Comparison of ENCODE assay signal across 8 mouse cellular contexts in genomic region chr11:94989562-94990017, GRCm38 (mm10). TPM values are rescaled to one million over a fixed set of nuclear protein-coding genes. Genes with fewer than 3 reads are reported as not detected.
A peak's percentile ranks its signal among the peaks of the same experiment; 100 is the strongest.
DNase-seq lines count a peak whose midpoint lies in the region; ATAC-seq lines count a peak whose summit lies in the region.

No protein-coding gene starts in this region.

- H3K4me1 ChIP-seq in intestine, embryonic 14.5 days (replicated peaks; ENCODE audit: control insufficient read depth, insufficient read depth, low read length) = peaks cover 44% of the 10 kb centered on the region

- no peaks in the 10 kb centered on the region for H3K27me3 ChIP-seq in intestine, embryonic 14.5 days (replicated peaks; ENCODE audit: control insufficient read depth, insufficient read depth, low read length)

- intact Hi-C loops in left cerebral cortex, postnatal 36 days (cut with DNase I) = loop anchor here (1.0 to 5.0 kb wide), 2 partner anchors 10 to 53 kb away; partner anchors contain the start of gene Pdk2

- H3K9ac ChIP-seq in intestine, embryonic 14.5 days (ENCODE audit: low read length) = peak overlapping the region; percentile 86

- under 1% methylated on average over 12 of the region's 12 CpGs for WGBS in intestine, embryonic 14.5 days

- peak overlapping the region; percentile 98 for H3K4me2 ChIP-seq in intestine, embryonic 14.5 days (ENCODE audit: low read length)

- H3K4me3 ChIP-seq in intestine, embryonic 14.5 days (ENCODE audit: low read depth, low read length) = peak overlapping the region; percentile 88

- peak; percentile 58 for ATAC-seq in intestine, embryonic 14.5 days (replicated peaks; ENCODE audit: low FRiP score, low TSS enrichment, low read depth)

- 0 out of 2 replicates have a peak, but pooled peaks cover 4% of the 10 kb centered on the region for H3K36me3 ChIP-seq in intestine, embryonic 14.5 days (ENCODE audit: control insufficient read depth, insufficient read depth, low read length)

- DNase-seq in ovary, adult 18-20 months (ENCODE audit: low spot score) = peak; percentile 76
- DNase-seq in ovary, postnatal 14 days (ENCODE audit: low spot score) = no peak
- peak; percentile 95 for DNase-seq in embryo, embryonic 11 days
- peak; percentile 86 for DNase-seq in gastrocnemius, postnatal 25 days
- peak; percentile 89 for DNase-seq in intestine, embryonic 14.5 days (ENCODE audit: low spot score)
- DNase-seq in left cerebral cortex, postnatal 36 days (ENCODE audit: low spot score in 2 of 2) = peak; percentile 81 to 82
- peak; percentile 93 for DNase-seq in mesoderm, embryonic 11.5 days (ENCODE audit: low read depth, low spot score)
- DNase-seq in right cerebral cortex, postnatal 4 days = peak; percentile 70

- H3K9me3 ChIP-seq in intestine, embryonic 14.5 days (ENCODE audit: control insufficient read depth, low read length) = no peaks in the 10 kb centered on the region

- H3K27ac ChIP-seq in intestine, embryonic 14.5 days (ENCODE audit: low read depth) = peak overlapping the region; percentile 81

RNA-seq across cellular contexts. Expression of gene Ppp1r9b, which starts 1.2 kb away (rescaled TPM):
- 10 to 100 TPM; 21.8 to 30.0 TPM for total RNA-seq in gastrocnemius, postnatal 25 days (2021)
- 11.9 and 12.2 TPM in 2 replicates for polyA plus RNA-seq in intestine, embryonic 14.5 days (2014; fragmentation: Nextera tagmentation; extraction: Ambion mirVana)
- 100 to 1,000 TPM; 700 to 743 TPM for total RNA-seq in left cerebral cortex, postnatal 36 days (2021)

RNA-seq across cellular contexts. Expression of gene Sgca, which starts 13.5 kb away (rescaled TPM):
- 100 to 1,000 TPM; 255 to 276 TPM for total RNA-seq in gastrocnemius, postnatal 25 days (2021)
- polyA plus RNA-seq in intestine, embryonic 14.5 days (2014; fragmentation: Nextera tagmentation; extraction: Ambion mirVana) = 0.22 TPM in 1 of 2 replicates, not detected in the other
- total RNA-seq in left cerebral cortex, postnatal 36 days (2021) = under 1 TPM; 0.50 to 0.69 TPM

RNA-seq across cellular contexts. Expression of gene Samd14, which starts 20.1 kb away (rescaled TPM):
- total RNA-seq in gastrocnemius, postnatal 25 days (2021) = under 1 TPM; 0.61 to 0.80 TPM
- polyA plus RNA-seq in intestine, embryonic 14.5 days (2014; fragmentation: Nextera tagmentation; extraction: Ambion mirVana) = 20.3 and 22.1 TPM in 2 replicates
- total RNA-seq in left cerebral cortex, postnatal 36 days (2021) = 10 to 100 TPM; 24.3 to 30.2 TPM

RNA-seq across cellular contexts. Expression of gene Hils1, which starts 22.2 kb away (rescaled TPM):
- not detected for total RNA-seq in gastrocnemius, postnatal 25 days (2021)
- not detected in 2 replicates for polyA plus RNA-seq in intestine, embryonic 14.5 days (2014; fragmentation: Nextera tagmentation; extraction: Ambion mirVana)
- not detected for total RNA-seq in left cerebral cortex, postnatal 36 days (2021)

RNA-seq across cellular contexts. Expression of gene Pdk2, which starts 51.6 kb away (rescaled TPM):
- 100 to 1,000 TPM; 351 to 396 TPM for total RNA-seq in gastrocnemius, postnatal 25 days (2021)
- polyA plus RNA-seq in intestine, embryonic 14.5 days (2014; fragmentation: Nextera tagmentation; extraction: Ambion mirVana) = 26.4 and 29.6 TPM in 2 replicates
- total RNA-seq in left cerebral cortex, postnatal 36 days (2021) = 100 to 1,000 TPM; 104 to 110 TPM

Comparison
In these comparisons a context has a peak if more than half of its experiments do, and no peak if none do; other contexts are left out.
1. RNA of gene Ppp1r9b, which starts 1.2 kb away (total RNA-seq): 700 to 743 TPM in left cerebral cortex, postnatal 36 days; 21.8 to 30.0 TPM in gastrocnemius, postnatal 25 days; every median in the first group is over 10 times any median in the second.
2. RNA of gene Sgca, which starts 13.5 kb away (total RNA-seq): 255 to 276 TPM in gastrocnemius, postnatal 25 days; 0.50 to 0.69 TPM in left cerebral cortex, postnatal 36 days; every median in the first group is over 100 times any median in the second.
3. RNA of gene Samd14, which starts 20.1 kb away (total RNA-seq): 24.3 to 30.2 TPM in left cerebral cortex, postnatal 36 days; 0.61 to 0.80 TPM in gastrocnemius, postnatal 25 days; every median in the first group is over 10 times any median in the second.